Mouse (Mus musculus) frontal cortex, adult (tissue): Measurements from ENCODE around the gene Pdgfc.

Experiments
- ATAC-seq: cut with Nextera tagmentation; 2 replicates; pipeline ENCODE4 v1.9.2; 2017; ENCODE audit warnings: mild to moderate bottlenecking, moderate library complexity, mixed read lengths; ENCODE audit not compliant: low TSS enrichment

Gene Pdgfc

GRCm38 (mm10) chr3:81045344-81046050 is 9.3 kb downstream of the Pdgfc start:
- no peak for ATAC-seq

GRCm38 (mm10) chr3:81046652-81047607 is 10.7 kb downstream of the Pdgfc start:
- peak; percentile 72 for ATAC-seq

- ATAC-seq, result no peak
These were observed 15.3 kb downstream of the Pdgfc start for GRCm38 (mm10) chr3:81051522-81051921.

DNA sequence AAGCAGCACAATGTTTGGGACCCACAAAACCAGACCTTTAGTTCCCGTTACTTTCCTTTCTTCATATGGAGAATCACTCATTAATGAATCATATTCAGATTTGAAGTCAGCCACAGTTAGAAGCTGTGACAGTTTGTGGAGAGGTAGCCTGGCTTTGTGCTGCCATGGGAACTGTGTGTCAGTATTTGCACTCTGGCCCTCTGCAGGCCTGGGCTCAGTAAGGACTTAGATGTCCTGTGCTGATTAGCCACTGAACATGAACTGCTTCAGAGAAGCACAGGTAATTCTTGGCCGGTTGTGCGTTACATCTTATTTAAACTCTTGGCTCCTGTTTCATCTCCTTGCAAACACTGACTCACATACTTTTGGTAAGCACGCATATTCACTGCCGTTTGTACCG is 16.2 kb downstream of the Pdgfc start:
- peak; percentile 77 for ATAC-seq

- no peak for ATAC-seq
These were observed 17.9 kb downstream of the Pdgfc start for GRCm38 (mm10) chr3:81054074-81054473.

- ATAC-seq, result no peak
These were observed 21.5 kb downstream of the Pdgfc start for GRCm38 (mm10) chr3:81057719-81058118.

DNA sequence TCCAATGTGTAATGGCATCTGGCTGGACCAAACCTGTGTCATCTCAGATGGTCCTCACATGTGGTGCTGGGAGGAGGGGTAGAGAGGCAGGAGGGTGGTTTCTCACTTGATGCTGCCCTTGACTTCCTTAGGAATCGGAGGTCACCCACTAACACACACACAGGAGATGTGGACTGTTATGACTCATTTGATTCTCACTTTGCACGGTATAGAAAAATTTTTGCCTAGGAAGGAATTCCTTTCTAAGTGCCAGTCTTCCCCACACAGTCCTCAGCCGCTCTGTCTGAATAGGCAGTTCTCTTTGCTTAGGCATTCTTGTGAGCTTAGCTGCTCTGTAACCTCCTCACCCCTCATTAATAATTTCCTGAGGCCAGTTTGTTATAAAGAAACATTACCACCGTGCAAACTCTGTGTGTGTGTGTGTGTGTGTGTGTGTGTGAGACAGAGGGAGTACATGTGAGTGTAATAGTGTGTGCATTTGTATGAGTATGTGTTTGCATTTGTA is 22.4 kb downstream of the Pdgfc start:
- ATAC-seq, result peak; percentile 34

DNA sequence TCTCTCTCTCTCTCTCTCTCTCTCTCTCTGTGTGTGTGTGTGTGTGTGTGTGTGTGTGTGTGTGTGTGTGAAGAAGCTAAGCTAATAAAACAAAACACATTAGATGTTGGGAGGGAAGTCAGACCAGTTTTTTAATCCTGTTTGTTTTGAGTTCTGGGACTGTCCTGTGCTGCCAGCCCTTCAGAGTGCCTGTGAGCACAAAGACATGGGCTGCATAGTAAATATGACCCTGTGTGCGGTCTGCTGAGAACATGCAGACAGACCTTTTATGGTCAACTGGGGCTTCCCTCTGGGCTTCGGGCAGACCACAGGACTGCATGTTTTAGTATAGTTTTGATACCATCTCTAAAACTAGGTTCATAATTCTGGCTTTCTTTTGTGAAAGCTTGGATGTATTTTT is 32.3 kb downstream of the Pdgfc start:
- no peak for ATAC-seq

DNA sequence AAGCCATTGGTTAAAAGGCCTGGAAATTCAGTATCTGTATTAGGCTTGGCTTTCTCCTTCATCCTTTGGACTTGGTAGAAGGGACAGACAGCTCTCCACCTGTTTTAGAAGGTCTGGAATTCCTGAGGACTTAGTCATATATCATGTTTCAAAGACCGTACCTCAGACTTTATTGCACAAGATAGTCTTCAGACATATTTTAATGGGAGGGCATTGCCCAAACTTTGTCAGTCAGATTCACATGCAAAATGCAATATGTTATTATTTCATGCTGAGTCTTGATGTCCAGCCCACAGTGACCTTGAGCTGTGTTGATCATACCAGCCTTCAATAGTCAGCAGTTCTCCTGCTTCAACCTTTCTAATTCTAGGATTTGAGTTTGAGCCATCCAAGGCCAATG is 64.9 kb downstream of the Pdgfc start:
- no peak for ATAC-seq

DNA sequence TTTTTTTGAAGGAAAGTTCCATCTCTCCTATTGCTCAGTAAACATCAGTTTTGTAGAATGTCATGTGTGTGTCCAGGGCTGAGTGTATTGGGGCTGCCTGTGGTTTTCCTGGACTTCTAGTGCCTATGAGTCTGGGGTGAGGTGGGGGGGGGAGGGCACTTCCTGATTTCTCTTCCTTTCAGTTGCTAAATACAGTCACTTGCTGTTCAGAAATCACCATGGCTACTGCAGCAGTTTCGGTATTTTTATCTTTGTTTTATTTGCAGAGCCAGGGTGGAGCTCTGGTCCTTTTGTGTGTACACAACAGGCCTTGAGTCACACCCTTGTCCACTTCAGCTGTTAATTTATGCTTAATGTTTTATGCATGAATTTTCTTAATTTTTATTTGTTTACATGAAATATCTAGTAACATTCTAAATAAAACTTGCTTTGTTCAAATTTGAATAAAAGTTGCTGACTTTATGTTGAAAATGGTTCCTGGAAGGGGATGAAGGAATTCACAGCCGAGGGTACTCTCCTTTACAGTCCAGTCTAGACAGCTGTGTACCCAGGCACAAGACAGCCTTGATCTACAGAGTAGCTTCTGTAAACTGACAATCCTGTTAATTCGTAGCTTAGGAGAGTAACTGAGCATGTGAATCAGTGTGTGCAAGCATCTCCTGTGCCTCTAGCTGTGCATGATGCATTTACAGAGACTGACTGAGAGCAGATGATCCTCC is 66.1 kb downstream of the Pdgfc start:
- peak; percentile 73 for ATAC-seq

- no peak for ATAC-seq
These were observed 66.7 kb downstream of the Pdgfc start for GRCm38 (mm10) chr3:81102877-81103420.

DNA sequence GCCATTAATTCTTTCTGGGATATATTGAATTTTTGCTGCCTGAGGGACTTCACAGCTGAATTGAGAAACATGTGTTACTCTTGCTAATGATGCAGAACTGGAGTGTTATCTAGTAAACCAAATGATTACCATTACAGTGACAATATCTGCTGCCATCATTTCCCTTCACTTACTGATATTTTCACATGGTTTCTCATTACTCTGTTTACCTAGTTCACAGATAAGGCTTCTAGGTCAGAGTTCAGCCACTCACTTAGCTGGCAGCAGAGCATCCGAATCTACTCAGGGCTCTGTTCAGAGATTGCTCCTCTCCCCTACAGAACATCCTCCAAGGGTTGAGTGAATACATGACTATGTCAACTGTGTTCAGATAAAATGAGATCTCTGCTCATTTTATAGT is 71.3 kb downstream of the Pdgfc start:
- ATAC-seq, result no peak

DNA sequence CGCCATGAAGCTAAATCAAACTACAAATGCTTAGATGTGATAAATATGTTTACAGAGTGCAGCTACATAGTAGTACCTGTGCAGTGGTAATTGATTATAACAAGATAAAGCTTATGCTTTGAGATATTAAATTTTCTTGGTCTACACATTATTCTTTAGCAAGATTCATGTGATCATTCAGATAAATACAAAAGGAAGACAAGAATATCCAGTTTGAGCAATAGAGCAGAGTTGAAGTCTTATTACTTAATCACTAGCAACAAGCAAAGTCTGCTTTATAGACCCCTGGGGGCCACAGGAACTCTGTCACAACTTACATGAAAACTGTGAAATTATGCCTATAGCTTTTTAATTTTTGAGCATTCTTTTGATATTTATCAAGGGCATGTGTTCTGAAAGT is 74.8 kb downstream of the Pdgfc start:
- ATAC-seq, result no peak

DNA sequence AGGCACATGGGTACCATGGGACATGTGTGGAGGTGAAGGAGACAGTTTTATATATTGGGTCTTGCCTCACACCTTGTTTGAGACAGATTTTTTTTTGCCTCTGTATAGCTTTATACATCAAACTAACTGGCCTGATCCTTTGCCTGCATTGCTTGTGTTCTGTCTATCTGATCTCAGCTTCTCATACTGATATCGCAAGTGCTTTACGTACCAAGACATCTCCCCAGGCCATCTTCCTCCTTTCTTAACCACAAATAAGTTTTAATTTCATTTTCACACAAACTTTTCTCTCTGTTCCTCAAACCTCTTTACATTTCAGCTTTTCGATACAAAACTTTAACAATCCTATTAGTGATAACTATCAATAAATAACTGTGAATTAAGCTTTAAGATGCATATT is 76.7 kb downstream of the Pdgfc start:
- ATAC-seq, result no peak

DNA sequence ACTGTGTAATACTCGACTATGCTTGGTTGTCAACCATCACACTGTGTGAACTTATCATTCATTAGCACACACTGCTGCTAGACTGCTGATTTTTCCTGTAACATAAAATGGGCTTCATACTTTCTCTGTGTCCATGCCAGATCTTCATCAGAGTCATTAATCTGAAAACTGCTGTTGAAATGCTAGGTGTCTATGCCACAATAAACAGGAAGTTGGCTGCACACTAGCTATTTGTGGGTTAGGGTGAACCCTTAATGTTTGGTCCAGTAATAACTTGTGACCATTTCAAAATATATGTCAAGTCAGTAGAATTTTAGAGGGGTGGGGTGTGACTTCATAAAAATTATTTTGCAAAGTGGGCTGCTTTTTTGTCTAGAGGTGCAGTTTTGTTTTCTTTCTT is 84.4 kb downstream of the Pdgfc start:
- no peak for ATAC-seq

DNA sequence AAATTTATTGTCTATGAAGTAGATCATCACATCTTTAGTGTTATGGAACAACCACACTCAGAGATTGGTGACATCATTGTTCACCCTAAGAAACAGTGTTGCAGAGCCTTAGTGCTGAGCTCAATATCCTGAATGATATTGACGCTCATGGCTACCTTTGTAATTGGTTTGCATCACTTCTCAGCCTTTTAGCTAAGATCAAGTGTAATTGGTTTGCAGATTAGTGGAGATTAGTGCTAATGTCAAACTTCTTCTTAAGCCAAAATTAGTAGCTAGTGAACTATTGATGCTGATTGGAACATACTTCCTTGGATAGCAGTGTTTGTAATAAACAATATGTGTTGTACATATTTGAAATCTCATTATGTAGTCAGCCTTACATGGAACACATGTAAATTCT is 85.5 kb downstream of the Pdgfc start:
- ATAC-seq, result no peak

GRCm38 (mm10) chr3:81123461-81123860 is 87.2 kb downstream of the Pdgfc start:
- no peak for ATAC-seq

DNA sequence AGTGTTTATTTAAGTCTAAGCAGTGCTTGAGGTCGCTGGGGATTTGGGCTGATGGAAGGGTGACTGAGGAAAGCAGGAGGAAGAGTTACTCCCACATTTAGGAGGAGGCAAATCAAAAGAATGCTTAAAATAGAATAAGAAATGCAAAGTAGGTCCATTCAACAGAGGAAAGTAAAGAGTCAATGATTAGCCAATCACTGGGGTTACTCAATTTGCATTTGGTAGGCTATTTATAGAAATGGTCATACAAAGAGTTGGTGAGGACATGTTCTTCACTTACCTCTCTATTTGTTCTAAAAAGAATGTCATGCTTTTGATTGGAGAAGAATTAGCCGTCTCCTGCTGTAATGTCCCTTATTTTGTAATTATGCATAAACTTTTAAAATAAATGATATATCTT is 90.8 kb downstream of the Pdgfc start:
- no peak for ATAC-seq

GRCm38 (mm10) chr3:81136985-81137384 is 100.8 kb downstream of the Pdgfc start:
- no peak for ATAC-seq

DNA sequence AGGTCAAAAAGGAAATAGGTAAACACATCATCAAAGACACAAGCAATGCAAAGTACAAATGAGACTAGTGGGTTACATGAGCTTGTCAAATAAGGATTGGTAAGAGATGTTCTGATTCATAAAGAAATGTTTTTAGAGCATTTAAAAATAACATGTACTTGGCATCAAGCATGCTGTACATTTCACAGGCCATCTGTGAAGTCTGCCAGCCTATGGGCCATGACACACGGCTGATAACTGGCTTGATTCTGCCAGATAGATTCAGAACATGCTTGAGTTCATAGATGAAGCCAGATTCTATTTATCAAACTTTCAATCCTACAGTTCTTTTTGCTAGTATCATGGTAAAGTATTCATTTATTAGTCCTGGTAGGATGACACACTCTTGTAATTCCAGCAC is 101.8 kb downstream of the Pdgfc start:
- ATAC-seq, result peak; percentile 50; the same call in 1 of the 2 replicates

- ATAC-seq, result no peak
These were observed 107.5 kb downstream of the Pdgfc start for GRCm38 (mm10) chr3:81143730-81144129.

- peak; percentile 84 for ATAC-seq
These were observed 112.9 kb downstream of the Pdgfc start for GRCm38 (mm10) chr3:81149109-81149521.
